Mouse (Mus musculus): ENCODE measurements around the gene Acot8.

The Acot8 gene

GRCm38 (mm10) chr2:164783926-164784581 lies 20.6 kb downstream of the Acot8 start:
- in situ Hi-C loops (cut with MboI, MseI), result no loop called here

GRCm38 (mm10) chr2:164781876-164782275 lies 22.8 kb downstream of the Acot8 start:
- in situ Hi-C loops (cut with MboI, MseI), result no loop called here

GRCm38 (mm10) chr2:164779481-164780086 lies 25.1 kb downstream of the Acot8 start, which contains the start of gene Tnnc2:
TSS of gene Tnnc2 (minus strand) at chr2:164779967.
- in situ Hi-C loops (cut with MboI, MseI), result no loop called here

- in situ Hi-C loops (cut with MboI, MseI), result no loop called here
These were observed 25.9 kb downstream of the Acot8 start for GRCm38 (mm10) chr2:164778809-164779208.

GRCm38 (mm10) chr2:164778015-164778287 lies 26.7 kb downstream of the Acot8 start:
- in situ Hi-C loops (cut with MboI, MseI), result no loop called here

- in situ Hi-C loops (cut with MboI, MseI), result no loop called here
These were observed 27.3 kb downstream of the Acot8 start for GRCm38 (mm10) chr2:164777246-164778014.

- in situ Hi-C loops (cut with MboI, MseI), result no loop called here
These were observed 27.9 kb downstream of the Acot8 start for GRCm38 (mm10) chr2:164776801-164777200.

GRCm38 (mm10) chr2:164776130-164776529 lies 28.6 kb downstream of the Acot8 start:
- in situ Hi-C loops (cut with MboI, MseI), result no loop called here

GRCm38 (mm10) chr2:164773989-164774364 lies 30.7 kb downstream of the Acot8 start:
- in situ Hi-C loops (cut with MboI, MseI), result no loop called here

- in situ Hi-C loops (cut with MboI, MseI), result no loop called here
These were observed 31.3 kb downstream of the Acot8 start for GRCm38 (mm10) chr2:164773229-164773988.

GRCm38 (mm10) chr2:164771123-164771522 lies 33.6 kb downstream of the Acot8 start:
- in situ Hi-C loops (cut with MboI, MseI), result no loop called here

GRCm38 (mm10) chr2:164770279-164770678 lies 34.4 kb downstream of the Acot8 start:
- in situ Hi-C loops (cut with MboI, MseI), result no loop called here

- in situ Hi-C loops (cut with MboI, MseI), result no loop called here
These were observed 35.2 kb downstream of the Acot8 start, which contains the start of gene Ube2c for GRCm38 (mm10) chr2:164769258-164770037. TSS of gene Ube2c (plus strand) at chr2:164769898.

GRCm38 (mm10) chr2:164767812-164768540 lies 36.7 kb downstream of the Acot8 start:
- in situ Hi-C loops (cut with MboI, MseI), result no loop called here

GRCm38 (mm10) chr2:164765841-164766240 lies 38.8 kb downstream of the Acot8 start:
- in situ Hi-C loops (cut with MboI, MseI), result no loop called here

GRCm38 (mm10) chr2:164762593-164762992 lies 42.1 kb downstream of the Acot8 start:
- in situ Hi-C loops (cut with MboI, MseI), result no loop called here

- in situ Hi-C loops (cut with MboI, MseI), result no loop called here
These were observed 42.7 kb downstream of the Acot8 start for GRCm38 (mm10) chr2:164761971-164762370.

GRCm38 (mm10) chr2:164761502-164761901 lies 43.2 kb downstream of the Acot8 start:
- in situ Hi-C loops (cut with MboI, MseI), result no loop called here

- in situ Hi-C loops (cut with MboI, MseI), result no loop called here
These were observed 44.4 kb downstream of the Acot8 start for GRCm38 (mm10) chr2:164760059-164760833.

GRCm38 (mm10) chr2:164758692-164759091 lies 46.0 kb downstream of the Acot8 start:
- in situ Hi-C loops (cut with MboI, MseI), result no loop called here
